Mouse (Mus musculus) A20 (cell line): ENCODE measurements around the gene Prelp.
"Not testable (repeated sequence)": the region's sequence is repeated elsewhere in the genome, so short reads cannot be mapped to it uniquely, and the experiment has no call there.

ENCODE experiments used
- DNase-seq: peaks from one replicate; pipeline ENCODE4 v3.0.0-alpha.2; 2011; ENCODE audit warnings: low read depth, low spot score

The Prelp gene

DNA sequence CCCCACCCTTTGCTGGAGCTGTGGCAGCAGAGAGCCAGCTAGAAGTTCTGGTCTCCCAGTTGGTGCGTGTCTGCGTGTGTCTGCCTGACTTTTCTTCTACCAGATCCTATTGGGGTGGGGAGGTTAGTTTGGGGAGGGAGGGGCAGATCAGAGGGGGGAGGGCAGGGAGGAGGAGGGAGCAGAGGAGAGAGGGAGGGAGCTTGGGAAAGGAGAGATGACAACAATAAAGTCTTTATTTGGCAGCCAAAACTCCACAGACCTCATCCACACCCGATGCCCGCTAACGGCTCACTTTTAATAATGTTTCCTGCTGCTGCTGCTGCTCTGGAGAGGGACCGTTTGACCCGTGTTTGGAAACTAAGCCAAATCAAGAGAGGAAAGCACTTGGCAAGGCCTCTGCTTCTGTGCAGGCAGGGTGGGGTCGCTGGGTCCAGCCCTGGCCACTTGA, at the start of gene Prelp:
Gene Prelp, minus strand, starts transcription at position 111 of the 448 bp plus-strand sequence.
- no peak for DNase-seq

DNA sequence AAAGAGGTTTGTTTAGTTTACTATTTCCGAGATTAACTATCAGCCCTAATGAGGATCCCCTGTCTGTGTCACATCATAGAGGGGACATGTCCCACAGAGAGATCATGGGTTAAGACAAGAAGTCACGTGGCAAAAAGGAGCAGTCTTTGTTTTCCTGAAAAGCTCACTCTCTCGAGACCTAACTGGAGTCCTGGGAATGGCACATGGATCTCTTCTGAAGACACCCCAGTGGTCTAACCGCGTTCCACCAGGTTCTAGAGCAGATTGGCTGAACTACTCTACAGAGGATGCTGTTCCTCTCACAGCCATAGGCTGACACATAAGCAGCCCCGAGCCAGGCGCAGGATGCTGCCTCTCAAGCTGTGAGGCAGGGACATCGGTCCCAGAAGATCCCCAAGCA, 48.2 kb upstream of the Prelp start:
- no peak for DNase-seq

DNA sequence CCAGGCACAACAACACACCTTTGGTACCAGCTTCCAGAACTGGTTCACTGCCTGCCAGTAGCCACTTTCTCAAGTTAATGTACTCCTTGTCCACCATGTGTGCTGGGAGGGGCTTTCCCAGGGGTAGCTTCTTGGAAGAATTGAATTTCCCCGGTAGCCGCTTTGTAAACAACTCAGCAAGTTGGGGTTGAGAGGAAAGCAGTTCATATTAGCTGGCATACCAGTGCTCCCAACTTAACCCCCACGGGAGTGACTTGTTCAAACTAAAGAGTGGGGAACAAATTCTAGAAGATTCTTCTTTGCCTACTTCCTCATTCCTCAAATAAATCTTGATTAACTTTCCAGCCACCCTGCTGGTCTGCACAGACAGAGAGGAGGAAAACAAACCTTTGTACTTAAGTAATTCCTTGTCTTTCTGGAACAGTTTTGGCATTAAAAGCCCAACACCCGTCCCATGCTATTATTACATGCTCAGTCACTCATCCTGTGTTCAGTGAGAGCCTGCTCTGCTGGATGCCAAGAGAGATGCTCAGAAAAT, 47.6 kb upstream of the Prelp start:
- DNase-seq: no peak

DNA sequence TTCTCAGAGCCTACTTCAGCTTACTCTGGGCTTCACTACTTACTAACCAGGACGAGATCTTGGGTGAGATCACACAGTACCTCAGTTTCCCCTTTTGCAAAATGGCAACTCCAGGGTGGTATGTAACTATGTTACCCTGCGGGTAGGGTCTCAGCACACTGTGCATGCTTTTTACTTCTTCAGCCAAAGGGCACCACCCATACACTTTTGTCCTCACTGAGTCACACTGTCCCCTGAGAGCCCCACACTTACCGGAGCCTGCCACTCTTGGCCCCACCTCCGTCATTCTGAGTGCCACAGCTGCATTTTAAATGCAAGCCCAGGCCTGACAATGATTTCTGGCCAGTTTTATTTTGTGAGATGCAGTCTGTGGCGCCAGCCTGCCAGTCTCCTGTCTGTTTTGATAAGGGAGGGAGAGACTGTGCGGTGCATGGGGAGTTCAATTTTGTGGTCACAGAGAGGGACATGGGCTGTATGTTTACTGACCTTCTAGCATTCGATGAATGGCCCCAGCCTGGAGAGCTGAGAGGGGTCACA, 46.3 kb upstream of the Prelp start:
- DNase-seq: no peak

DNA sequence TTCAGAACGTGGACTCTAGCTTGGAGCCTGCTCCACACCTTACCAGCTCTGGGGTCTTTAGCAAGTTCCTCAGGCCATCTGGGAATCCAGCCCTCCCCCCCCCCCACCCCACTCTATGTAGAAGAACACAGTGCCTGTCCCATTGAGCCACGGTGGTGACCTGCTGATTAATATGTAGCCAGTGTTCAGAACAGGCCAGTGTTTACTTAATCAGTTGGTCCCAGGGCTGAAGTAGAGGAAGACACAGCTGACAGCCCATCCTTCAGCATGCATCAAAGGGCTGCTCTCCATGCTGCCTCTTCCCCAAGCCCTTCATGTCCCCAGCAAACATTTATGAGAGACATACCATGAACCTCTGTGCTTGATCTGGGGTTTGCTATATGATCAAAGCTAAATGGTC, 44.8 kb upstream of the Prelp start:
- DNase-seq: no peak

DNA sequence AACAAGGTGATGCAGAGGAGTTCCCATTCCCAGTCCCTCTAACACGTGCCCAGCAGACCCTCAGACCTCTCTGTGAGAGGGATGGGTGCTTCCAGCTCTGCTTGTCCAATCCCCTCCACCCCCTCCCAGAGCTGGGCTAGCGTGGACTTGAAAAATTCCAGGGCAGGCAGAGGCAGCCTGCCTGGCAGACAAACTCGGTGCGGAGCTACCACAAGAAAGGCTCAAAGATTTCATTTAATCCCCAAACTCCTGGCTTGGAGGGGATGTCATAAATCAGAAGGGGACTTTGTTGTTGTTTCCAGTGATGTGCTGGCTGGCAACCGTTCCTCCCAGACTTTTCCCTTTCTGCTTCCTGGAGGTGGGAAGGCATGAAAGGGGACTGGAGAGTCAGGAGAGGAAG, 44.1 kb upstream of the Prelp start:
- no peak for DNase-seq

DNA sequence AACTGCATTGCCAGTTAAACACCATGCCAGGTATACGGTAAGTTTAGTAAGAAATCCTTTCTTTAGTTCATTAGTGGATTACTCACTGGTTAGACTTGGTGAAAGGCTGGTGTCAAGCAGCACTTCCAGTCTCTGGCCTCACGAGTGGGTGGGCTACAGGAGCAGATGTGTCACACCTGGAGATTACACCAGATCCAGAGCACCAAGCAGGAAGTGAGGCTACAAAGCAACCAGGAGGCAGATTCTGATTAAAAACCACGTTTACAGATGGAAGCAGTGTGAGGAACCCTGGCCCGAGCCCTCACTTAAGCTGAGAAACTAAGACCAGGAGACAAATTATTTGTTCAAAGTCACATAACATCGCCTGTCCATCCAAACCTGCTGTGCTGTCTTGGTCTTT, 43.5 kb upstream of the Prelp start:
- no peak for DNase-seq

DNA sequence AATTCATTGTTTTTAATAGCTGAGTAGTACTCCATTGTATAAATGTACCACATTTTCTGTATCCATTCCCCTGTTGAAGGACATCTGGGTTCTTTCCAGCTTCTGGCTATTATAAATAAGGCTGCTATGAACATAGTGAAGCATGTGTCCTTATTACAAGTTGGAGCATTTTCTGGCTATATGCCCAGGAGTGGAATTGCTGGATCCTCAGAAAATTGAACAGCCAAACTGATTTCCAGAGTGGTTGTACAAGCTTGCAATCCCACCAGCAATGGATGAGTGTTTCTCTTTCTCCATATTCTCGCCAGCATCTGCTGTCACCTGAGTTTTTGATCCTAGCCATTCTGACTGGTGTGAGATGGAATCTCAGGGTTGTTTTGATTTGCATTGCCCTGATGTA, 42.4 kb upstream of the Prelp start:
- not testable (repeated sequence) for DNase-seq

DNA sequence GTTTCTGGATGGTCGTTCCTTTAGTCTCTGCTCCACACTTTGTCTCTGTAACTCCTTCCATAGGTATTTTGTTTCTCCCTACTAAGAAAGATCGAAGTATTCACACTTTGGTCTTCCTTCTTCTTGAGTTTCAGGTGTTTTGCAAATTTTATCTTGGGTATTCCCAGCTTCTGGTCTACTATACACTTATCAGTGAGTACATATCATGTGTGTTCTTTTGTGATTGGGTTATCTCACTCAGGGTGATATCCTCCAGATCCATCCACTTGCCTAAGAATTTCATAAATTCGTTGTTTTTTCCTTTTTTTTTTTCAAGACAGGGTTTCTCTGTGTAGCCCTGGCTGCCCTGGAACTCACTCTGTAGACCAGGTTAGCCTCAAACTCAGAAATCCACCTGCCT, 41.9 kb upstream of the Prelp start:
- not testable (repeated sequence) for DNase-seq

DNA sequence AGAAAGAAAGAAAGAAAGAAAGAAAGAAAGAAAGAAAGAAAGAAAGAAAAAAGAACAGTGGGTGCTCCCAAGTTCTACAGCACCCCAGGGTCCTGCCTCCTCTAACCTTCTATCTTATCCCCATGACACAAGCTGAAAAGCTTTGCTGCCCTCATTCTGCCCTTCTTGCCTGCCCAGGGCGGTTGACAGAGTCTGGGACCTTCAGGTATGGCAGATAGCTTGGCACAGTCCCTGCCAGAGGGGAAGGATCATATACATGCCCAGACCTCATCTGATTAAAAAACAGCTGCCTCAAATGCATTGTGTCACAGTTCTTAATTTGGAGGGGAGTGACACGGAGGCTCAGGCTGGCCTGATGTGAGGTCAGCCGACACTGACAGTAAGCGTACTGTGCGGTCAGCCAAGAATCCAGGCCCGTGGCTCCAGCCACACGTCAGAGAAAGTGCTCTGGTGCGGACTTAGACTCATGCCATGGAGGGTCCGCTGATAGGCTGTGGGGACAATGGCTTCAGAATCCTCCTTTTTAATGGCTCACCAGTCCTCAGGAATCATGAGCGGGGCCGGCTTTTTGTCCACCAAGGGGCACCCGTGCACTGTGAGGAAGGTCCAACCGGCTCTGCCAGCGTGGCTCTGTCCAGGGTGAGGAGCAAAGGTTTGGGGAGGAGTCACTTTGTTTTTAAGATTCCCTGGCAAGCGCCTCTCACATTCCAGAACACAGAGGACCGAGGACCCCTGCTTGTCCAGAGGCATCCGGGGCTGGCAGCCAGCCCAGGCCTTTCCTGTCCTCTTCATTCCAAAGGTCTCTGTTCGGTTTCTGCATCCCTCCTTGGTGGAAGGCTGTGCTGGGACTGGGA, 40.3 kb upstream of the Prelp start:
- no peak for DNase-seq

DNA sequence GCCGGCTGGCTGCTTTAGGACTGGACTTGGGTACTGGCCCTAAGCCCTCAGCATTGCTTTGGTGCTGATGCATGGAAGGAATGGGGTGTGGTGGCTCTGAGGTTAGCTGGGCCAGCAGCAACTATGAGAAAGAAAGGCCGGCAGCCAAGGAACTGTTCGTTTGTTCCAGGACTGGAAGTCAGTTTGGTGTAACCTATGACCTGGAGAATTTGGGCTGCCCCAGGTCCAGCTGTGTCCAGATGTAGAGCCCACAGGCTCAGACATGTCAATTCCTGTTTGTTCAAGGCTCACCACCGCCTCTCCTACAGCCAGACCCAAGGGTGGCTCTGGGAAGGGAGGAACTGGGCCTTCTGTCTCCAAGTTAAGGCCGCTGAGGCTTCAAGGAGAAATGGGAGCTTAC, 38.3 kb upstream of the Prelp start:
- no peak for DNase-seq

DNA sequence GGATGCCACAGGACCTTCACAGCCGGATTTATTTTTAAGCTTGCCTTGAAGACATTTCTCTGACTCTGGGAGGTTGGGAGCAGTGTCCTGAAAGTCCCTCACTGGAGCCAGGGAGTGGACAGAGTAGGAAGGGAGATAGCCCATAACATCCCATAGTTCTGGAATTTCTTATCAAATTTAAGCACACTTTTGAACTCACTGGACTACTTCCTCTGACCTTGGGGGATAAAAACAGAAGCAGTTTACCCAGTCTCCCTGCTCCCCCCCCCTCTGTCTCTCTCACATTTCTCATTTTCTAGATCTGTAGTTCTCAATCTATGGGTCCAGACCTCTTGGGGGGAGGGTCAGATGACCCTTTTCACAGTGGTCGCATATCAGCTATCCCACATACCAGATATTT, 32.8 kb upstream of the Prelp start:
- no peak for DNase-seq

DNA sequence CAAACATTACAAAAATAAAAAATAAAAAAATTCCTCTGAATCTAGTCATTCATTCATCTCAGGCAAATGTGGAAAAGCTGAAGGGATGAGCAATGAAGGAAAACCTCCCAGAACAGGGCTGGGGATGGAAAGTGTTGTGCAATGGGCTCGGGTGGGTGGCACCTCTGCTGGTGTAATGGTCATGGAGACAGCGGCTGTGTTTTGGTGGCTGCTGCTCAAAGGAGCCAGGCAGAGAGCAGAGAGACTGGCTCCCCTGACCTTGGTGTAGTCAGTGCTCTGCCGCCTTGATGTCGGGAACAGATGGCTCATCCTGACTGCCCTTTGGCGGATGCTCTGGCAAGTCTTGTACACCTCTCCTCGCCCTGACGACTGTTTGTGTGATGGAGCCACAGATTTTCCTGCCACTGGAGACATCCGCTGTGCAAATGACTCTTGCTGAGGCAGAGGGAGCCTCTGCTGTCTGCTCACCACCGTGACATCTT, 32.1 kb upstream of the Prelp start:
- DNase-seq: no peak

DNA sequence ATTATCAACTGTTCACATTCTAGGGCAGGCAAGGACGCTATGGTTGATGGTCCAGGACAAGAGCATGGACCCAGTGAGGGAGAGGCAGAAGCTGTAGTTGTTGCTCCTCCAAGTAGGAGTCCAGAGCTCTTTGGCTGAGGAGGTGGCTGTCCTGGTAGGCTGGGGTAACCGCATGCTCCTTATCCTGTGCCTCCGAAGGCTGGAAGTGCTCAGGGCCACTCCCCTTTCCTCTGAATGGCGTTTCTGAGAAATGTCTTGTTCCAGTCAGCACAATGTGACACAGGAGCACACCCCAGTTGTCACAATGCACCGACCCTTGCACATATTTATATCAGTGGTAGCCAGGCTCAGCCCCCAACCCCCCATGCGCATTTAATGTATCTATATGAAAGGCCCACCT, 30.4 kb upstream of the Prelp start:
- DNase-seq: no peak

DNA sequence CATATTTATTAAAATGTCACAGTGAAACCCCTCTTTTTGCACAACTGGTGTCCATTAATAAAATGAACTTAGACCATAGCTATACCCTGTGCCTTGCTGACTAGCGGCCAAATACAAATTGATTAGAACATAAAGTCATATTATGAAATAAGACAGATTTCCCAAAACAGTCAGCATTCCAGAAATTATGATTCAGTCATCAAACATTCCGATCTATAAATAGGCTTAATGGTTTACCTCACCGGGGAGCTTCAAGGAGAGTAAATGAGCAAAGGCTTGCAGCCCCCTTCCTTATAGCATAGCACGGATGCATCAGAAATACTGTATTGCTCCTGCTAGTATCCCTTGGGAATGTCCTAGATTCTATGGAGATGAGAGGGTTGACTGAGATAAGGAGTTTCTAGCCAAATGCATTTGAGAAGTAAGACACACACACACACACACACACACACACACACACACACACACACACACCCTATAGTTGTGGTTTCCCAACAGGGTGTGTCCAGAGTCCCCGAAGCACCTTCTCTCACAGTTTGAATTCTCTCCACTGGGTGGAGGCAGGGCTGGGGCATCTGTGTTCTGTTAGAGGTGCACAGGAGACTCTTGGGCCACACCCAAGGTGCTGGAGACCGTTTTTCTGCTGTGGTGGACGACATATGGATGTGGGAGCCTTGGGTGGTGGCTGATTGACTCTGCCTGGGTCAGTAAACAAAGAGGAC, 29.0 kb upstream of the Prelp start:
- no peak for DNase-seq

DNA sequence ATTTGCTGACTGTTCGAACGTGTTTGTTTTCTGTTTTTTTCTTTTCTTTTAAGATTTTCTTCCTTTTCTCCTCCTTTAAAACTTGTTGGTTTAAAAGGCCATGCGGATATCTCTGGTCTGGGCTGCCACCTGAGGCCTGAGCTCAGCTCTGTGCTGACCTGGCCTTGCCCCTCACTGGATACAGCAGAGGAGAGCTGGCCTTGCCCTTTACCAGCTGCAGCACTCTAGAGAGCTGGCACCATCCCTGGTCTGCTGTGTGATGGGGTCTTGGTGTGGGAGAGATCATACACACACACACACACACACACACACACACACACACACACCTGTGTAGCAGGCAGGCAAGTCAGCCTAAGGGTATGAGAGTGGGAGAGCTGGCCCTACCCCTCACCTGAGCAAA, 23.9 kb upstream of the Prelp start:
- DNase-seq: no peak

DNA sequence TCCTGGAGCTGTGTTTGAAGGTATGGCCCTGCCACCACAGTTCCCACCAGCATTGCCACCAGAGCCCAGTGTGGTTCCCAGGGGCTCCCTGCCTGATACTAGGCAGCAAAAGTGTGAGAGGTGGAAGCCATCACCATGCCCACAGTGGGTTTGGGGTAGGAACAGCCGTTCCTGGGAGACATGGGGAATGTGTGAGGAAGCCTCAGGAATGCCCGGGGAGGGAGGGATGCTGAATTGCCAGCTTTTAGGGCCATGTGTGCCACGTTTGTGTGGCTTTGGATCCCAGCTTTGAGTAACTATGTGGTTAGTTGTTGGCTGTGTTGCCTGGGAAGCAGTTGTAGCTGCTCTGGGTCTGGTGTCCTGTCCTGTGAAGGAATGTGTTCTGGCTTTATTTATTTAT, 20.7 kb upstream of the Prelp start:
- DNase-seq: no peak

DNA sequence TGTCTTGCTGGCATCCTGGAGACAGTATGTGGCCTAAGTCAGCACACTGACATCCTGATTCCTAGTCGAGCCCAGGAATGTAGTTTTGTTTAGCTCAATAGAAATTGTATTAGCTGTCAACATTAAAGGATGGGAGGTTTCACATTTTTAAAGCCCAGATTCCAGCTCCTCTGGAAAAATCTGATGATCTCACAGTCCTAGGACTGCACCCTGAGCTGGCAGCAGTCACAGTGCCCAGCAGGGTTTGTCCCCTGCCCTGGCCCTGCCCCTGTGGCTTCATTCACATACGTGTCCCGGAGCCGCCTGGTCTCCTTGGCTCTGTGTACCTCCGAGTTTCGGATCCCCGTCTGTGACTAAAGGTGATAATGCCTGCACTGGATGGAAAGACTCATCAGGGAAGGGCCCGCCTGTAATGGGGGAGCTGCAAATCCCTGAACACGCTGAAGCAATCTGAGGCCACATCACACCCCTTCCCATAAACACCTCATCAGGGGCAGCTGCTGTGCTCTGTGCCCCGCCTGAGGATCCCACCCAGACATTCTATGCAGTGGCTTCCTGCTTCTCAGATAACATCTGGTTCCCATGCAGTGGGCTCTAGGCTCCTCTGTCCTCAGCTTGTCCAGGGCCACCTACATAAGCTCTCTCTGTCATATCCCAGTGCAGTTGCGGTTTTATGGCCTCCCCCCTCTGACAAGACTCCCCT, 20.1 kb upstream of the Prelp start:
- no peak for DNase-seq

DNA sequence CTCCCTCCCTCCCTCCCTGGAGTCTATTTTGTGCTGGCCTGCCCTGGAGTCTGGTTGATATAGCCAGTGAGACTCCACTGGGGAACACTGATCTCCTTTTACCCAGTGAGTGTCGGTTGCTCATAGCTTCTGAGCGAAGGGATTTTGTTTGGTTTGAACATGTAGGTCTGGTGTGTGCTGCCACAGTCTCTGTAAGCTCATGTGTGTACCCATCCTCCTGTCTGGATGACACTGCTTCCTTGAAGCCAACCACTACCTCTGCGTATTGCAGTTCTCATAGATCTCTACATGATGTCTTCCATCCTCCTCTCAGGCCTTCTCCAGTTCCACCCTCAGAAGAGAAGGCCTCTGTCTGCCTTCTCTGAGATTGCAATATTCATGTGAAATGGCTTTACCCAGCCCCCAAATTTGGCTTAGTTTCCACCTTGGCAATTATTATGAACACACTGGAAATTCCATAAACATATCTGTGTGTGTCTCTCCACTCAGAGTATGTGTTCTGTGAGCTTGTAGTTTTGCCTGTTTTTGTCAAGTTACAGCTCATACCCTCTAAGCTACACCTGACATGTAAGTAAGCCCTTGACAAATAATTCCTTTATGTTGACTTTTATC, 19.4 kb upstream of the Prelp start:
- no peak for DNase-seq

DNA sequence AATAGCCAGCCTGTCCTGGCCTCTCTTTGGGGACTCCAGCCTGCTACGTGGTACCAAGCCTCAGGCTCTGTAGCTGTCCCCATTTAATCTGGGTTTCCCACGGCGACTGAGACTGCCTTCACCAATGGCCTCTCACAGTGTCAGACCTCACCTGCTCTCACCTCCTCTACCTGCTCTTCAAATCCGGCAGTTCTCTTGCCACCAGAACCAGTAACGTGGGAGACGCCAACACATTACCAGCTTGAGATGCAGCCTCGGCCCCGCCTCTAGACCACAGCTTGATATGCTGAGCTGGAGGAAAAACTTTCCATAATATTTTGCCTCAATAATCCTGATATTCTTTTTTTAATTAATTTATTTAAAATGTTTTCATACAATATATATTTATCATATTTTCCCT, 18.5 kb upstream of the Prelp start:
- no peak for DNase-seq

DNA sequence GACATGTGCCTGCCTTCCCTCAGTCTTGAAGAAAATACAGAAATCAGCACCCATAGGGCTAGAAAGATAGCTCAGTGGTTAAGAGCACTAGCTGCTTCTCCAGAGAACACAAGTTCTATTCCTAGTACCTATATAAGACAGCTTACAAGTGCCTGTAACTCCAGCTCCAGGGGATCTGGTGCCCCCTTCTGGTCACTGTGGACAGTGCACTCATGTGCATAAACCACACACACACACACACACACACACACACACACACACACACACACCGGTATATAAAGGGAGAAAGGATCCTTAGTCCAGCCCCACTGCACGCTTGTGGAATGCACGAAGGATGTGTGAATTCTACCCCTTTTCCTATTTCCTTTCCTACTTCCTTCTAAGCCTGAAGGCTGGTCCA, 15.0 kb upstream of the Prelp start:
- DNase-seq: peak; percentile 21
